Mouse (Mus musculus) neural tube, embryonic 15.5 days (tissue): ENCODE results near the gene Brd2. TPM values are rescaled to one million over a fixed set of nuclear protein-coding genes. Genes with fewer than 3 reads are reported as not detected.

Experiments
- ATAC-seq: fragments of 200-750 bp; cut with Nextera tagmentation; 2 replicates; pipeline ENCODE4 v1.8.0; 2017; ENCODE audit warnings: mild to moderate bottlenecking, moderate TSS enrichment, moderate library complexity; ENCODE audit not compliant: low FRiP score
- H3K27ac ChIP-seq: fragments of 300-500 bp; sonication (generic); replicated peaks from 2 replicates; pipeline ENCODE4 v1.5.1; 2015; ENCODE audit warnings: mild to moderate bottlenecking, inconsistent platforms
- H3K27me3 ChIP-seq: fragments of 300-500 bp; sonication (generic); replicated peaks from 2 replicates; pipeline ENCODE4 v1.6.1; 2015; ENCODE audit warnings: inconsistent platforms
- H3K36me3 ChIP-seq: fragments of 300-500 bp; sonication (generic); 2 replicates; pipeline ENCODE4 v1.6.1; 2015; ENCODE audit warnings: inconsistent platforms
- H3K4me1 ChIP-seq: fragments of 300-500 bp; sonication (generic); 2 replicates; pipeline ENCODE4 v1.6.1; 2015; ENCODE audit warnings: inconsistent platforms
- H3K4me2 ChIP-seq: fragments of 300-500 bp; sonication (generic); 2 replicates; pipeline ENCODE4 v1.6.1; 2015; ENCODE audit warnings: inconsistent platforms, mild to moderate bottlenecking, moderate library complexity
- H3K4me3 ChIP-seq: fragments of 300-500 bp; sonication (generic); replicated peaks from 2 replicates; pipeline ENCODE4 v1.5.1; 2015; ENCODE audit warnings: mild to moderate bottlenecking, inconsistent platforms
- H3K9ac ChIP-seq: fragments of 300-500 bp; sonication (generic); replicated peaks from 2 replicates; pipeline ENCODE4 v1.6.1; 2015; ENCODE audit warnings: mild to moderate bottlenecking, inconsistent platforms
- H3K9me3 ChIP-seq: fragments of 300-500 bp; sonication (generic); replicated peaks from 2 replicates; pipeline ENCODE4 v1.6.1; 2016; ENCODE audit warnings: inconsistent platforms
- WGBS: fragments of 180-500 bp; shearing (Covaris S2); methylation state at CpG from one replicate; pipeline ENCODE4 v1.1.7; 2015; ENCODE audit warnings: mixed read lengths; 5-methylcytosine and 5-hydroxymethylcytosine counted together
- polyA plus RNA-seq: library from polyadenylated mRNA; unstranded; fragments of >200 nt; fragmentation: Nextera tagmentation; extraction: Ambion mirVana; gene quantifications from 2 replicates; pipeline ENCODE4 v1.2.1, GENCODE M21; 2015

The Brd2 gene
- polyA plus RNA-seq, 1 experiment from 2014 or later, result 115 TPM

GRCm38 (mm10) chr17:34143033-34143432, 20.6 kb upstream of the Brd2 start, which contains the start of gene H2-DMb2:
Gene H2-DMb2 (plus strand): TSS chr17:34143307.
- 43% methylated on average over 7 of the region's 7 CpGs for WGBS
- ATAC-seq, result no peak
- Histone ChIP-seq H3K27ac (no peak within 1 kb of the TSS), H3K4me2 (no peak within 1 kb of the TSS), H3K4me3 (no peak within 1 kb of the TSS), H3K27me3 (peaks cover 35% of the 10 kb centered on the region), H3K36me3 (no peaks in the 10 kb centered on the region), H3K9me3 (no peaks in the 10 kb centered on the region), H3K4me1 (peaks cover 13% of the 10 kb centered on the region), H3K9ac (no peak within 1 kb of the TSS)

DNA sequence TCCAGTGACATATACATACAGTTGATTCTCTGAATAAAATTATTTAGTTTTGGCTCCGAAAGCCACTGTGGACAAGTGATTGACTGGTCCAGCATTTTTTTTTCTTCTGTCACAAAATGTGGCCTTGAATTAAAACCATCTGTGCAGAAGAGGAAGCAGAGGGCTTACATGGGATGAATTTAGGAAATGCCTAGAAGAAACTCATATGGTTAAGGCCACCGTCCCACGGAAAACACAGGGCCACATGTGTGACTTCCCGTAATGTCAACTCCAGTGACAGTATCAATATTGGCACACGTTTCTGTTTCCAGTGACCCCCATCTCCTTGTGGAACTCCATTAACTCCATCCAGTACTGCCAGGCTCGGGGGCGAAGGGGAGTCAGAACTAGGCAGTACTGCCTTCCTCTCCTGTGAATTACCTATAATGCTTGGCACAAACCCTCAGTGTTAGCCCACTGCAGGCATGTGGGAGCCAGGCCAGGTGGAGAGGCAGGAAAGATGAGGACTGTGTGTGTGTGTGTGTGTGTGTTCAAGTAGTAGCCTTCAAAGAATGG, 20.1 kb upstream of the Brd2 start:
- Histone ChIP-seq H3K9ac (no peak overlapping the region), H3K4me3 (no peak overlapping the region), H3K4me1 (peaks cover 13% of the 10 kb centered on the region), H3K9me3 (no peaks in the 10 kb centered on the region), H3K36me3 (no peaks in the 10 kb centered on the region), H3K27me3 (peaks cover 40% of the 10 kb centered on the region), H3K27ac (no peak overlapping the region), H3K4me2 (no peak overlapping the region)
- no peak for ATAC-seq
- 89% methylated on average over 7 of the region's 7 CpGs for WGBS

GRCm38 (mm10) chr17:34141448-34141847, 19.0 kb upstream of the Brd2 start:
- H3K27me3 ChIP-seq, result peaks cover 46% of the 10 kb centered on the region
- no peak for ATAC-seq
- 56% methylated on average over 4 of the region's 4 CpGs for WGBS

DNA sequence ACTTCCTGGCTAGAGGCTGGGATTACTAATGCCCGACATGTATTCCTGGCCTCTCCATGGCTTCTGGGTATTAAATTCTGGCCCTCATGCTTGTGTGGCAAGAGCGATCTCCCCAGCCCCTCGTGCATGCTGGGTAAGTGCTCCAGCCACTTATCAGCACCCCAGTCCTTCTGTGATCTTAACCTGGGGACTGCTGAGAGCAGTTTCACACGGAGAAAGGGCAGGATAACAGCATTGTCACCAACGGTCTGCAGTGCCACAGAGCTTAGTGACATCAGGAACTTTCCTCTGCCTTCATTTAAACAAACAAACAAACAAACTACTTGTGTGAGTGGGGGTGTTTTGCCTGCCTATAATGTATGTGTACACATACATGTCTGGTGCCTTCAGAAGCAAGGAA, 17.8 kb upstream of the Brd2 start:
- WGBS, result 20% methylated on average over 5 of the region's 5 CpGs
- Histone ChIP-seq H3K9ac (no peak overlapping the region), H3K27me3 (peaks cover 49% of the 10 kb centered on the region), H3K9me3 (no peaks in the 10 kb centered on the region), H3K4me3 (no peak overlapping the region), H3K4me2 (peak overlapping the region; percentile 55; the same call in 1 of the 2 replicates), H3K4me1 (peaks cover 20% of the 10 kb centered on the region), H3K27ac (no peak overlapping the region), H3K36me3 (no peaks in the 10 kb centered on the region)
- ATAC-seq, result no peak

More at GRCm38 (mm10) chr17:34141448-34141847, 19.0 kb upstream of the Brd2 start:
- no peak overlapping the region for H3K27ac ChIP-seq
- H3K4me2 ChIP-seq, result no peak overlapping the region
- H3K4me3 ChIP-seq, result no peak overlapping the region
- H3K36me3 ChIP-seq, result no peaks in the 10 kb centered on the region
- no peak overlapping the region for H3K9ac ChIP-seq
- H3K9me3 ChIP-seq, result no peaks in the 10 kb centered on the region
- H3K4me1 ChIP-seq, result peaks cover 13% of the 10 kb centered on the region

DNA sequence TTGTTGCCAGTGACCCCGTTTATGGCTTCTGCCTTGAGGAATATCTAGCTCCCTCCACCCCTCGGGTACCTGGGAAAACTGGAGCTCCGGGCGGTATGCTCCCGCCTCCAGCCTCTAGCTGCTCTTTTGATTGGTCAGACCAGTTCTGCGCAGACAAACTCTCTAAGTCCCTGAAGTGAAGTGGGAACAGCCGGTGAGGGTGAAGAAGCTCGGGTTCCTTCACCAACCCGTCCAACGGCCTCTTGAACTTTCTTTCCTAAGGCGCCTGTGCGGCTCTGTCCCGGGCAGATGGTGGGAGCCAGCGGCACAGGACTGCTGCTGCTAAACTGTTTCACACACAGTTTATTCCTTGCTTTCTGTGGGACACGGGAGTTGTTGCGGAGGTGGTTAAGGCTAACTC, 17.0 kb upstream of the Brd2 start:
- Histone ChIP-seq H3K27me3 (peaks cover 49% of the 10 kb centered on the region), H3K9me3 (no peaks in the 10 kb centered on the region), H3K9ac (peak overlapping the region; percentile 12; the same call in 1 of the 2 replicates), H3K4me2 (peak overlapping the region; percentile 55), H3K4me3 (peak overlapping the region; percentile 24), H3K4me1 (peaks cover 20% of the 10 kb centered on the region), H3K36me3 (no peaks in the 10 kb centered on the region), H3K27ac (no peak overlapping the region)
- no peak for ATAC-seq
- 1% methylated on average over 16 of the region's 16 CpGs for WGBS

DNA sequence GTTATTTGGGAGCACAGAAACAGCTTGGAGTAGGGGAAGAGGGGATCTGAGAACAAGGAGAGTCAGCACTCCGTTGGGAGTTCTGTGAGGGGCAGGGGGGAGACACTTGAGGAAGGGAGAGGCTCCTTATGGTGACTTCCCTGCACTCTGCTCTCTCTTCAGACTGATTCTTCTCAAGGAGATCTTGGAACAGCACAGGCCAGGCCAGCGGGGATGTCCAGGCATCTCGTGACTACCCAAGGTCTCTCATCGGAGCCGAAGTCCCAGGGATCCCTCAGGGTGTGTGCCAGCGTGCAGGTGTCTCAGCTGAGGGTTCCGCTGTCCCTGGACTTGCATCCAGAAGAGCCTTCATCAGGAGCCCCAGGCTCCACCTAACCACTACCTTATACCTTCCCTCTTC, 16.2 kb upstream of the Brd2 start:
- peaks cover 49% of the 10 kb centered on the region for H3K27me3 ChIP-seq
- H3K4me3 ChIP-seq, result no peak overlapping the region
- H3K36me3 ChIP-seq, result no peaks in the 10 kb centered on the region
- no peak overlapping the region for H3K27ac ChIP-seq
- H3K4me1 ChIP-seq, result peaks cover 20% of the 10 kb centered on the region
- no peak overlapping the region for H3K9ac ChIP-seq
- no peak for ATAC-seq
- WGBS, result 84% methylated on average over 7 of the region's 7 CpGs
- no peak overlapping the region for H3K4me2 ChIP-seq
- no peaks in the 10 kb centered on the region for H3K9me3 ChIP-seq

DNA sequence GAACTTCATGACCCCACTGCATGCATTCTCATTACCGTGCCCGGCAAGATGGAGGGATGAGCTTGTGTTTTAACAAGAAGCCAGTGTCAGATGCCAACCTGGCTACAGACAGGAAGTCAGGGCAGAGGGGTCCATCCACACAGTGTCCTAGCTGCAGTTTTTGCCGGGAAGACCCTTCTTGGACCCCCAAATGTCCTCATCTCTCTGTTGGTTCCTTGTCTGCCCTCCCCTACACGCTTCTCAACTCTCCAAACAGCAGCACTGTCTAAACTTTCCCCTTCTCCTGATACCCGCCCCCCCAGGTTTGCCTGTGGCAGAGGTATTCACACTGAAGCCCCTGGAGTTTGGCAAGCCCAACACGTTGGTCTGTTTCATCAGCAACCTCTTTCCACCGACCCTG, 15.2 kb upstream of the Brd2 start:
- no peaks in the 10 kb centered on the region for H3K9me3 ChIP-seq
- H3K4me1 ChIP-seq, result peaks cover 20% of the 10 kb centered on the region
- peaks cover 49% of the 10 kb centered on the region for H3K27me3 ChIP-seq
- H3K9ac ChIP-seq, result no peak overlapping the region
- 71% methylated on average over 7 of the region's 7 CpGs for WGBS
- no peak for ATAC-seq
- H3K4me3 ChIP-seq, result no peak overlapping the region
- H3K4me2 ChIP-seq, result no peak overlapping the region
- H3K27ac ChIP-seq, result no peak overlapping the region
- no peaks in the 10 kb centered on the region for H3K36me3 ChIP-seq

DNA sequence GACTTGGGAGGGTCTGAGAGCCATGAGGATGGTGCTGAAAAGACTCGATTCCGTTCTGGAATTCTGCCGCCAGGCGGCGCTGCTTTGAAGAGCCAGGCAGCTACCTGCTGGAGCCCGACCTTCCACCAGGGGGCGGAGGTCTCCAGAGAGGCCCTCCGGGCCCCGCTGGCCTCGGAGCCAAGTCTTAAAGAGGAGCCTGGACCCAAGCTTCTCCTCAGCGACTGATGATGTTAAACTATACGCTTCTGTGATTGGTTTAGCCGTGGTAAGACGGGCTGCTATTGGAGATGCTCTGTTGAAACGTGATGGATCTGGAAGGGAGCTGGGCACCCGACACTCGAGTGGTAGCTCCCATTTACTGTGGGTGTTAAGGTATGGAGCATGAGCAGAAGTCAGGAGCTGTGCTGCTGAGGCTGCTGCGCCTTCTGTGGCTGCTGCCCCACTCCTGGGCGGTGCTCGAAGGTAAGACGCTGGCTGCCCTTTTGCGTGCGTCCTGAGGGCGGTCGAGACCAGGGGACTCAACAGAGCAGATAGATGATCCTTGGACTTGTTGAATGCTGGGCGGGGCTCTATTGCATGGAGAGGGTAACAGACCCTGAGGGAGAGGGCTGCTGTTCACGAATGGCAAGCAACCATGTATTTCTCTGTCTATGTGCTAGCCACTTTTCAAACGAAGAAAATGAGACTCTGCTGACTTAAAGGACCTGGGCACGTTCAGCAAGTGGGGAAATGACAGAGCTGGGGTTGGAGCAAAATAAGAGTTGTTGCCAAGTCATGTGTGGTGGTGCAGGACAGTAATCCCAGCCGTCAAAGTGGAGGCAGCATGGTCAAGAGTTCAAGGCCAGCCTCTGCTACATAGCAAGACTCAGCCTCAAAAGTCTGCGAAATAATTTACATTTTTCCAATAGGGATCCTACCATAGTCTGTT, 13.1 kb upstream of the Brd2 start:
- Histone ChIP-seq H3K36me3 (no peaks in the 10 kb centered on the region), H3K27ac (peak overlapping the region; percentile 46; the same call in 1 of the 2 replicates), H3K4me3 (peak overlapping the region; percentile 42), H3K4me1 (peaks cover 20% of the 10 kb centered on the region), H3K9me3 (no peaks in the 10 kb centered on the region), H3K4me2 (peak overlapping the region; percentile 83), H3K9ac (no peak overlapping the region), H3K27me3 (peaks cover 39% of the 10 kb centered on the region)
- 8% methylated on average over 31 of the region's 31 CpGs for WGBS
- peak; percentile 97 for ATAC-seq

DNA sequence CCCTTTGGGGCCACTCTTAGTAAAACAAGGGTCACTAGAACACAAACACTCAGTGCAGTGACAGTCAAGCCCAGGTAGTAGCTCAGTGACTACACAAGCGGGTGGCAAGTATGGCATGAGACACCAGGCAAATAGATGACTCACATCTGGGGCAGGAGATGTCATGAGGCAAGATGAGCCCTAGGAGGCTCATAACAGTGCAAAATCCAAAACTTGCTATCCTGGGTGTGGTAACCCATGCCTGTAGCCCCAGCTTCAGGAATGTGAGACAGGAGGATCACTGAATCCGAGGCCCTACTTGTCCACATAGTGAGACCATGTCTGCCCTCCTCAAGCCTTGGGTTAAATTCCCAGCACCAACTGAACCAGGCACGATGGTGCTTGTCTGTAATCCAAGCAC, 12.0 kb upstream of the Brd2 start:
- WGBS, result 91% methylated on average over 3 of the region's 3 CpGs
- no peak for ATAC-seq
- peaks cover 28% of the 10 kb centered on the region for H3K27me3 ChIP-seq
- H3K4me2 ChIP-seq, result no peak overlapping the region
- no peaks in the 10 kb centered on the region for H3K36me3 ChIP-seq
- no peak overlapping the region for H3K27ac ChIP-seq
- H3K4me1 ChIP-seq, result peaks cover 14% of the 10 kb centered on the region
- H3K9me3 ChIP-seq, result no peaks in the 10 kb centered on the region
- H3K4me3 ChIP-seq, result no peak overlapping the region
- no peak overlapping the region for H3K9ac ChIP-seq

GRCm38 (mm10) chr17:34133289-34133688, 10.9 kb upstream of the Brd2 start:
- Histone ChIP-seq H3K27me3 (peaks cover 16% of the 10 kb centered on the region), H3K27ac (no peak overlapping the region), H3K9ac (no peak overlapping the region), H3K9me3 (no peaks in the 10 kb centered on the region), H3K4me3 (no peak overlapping the region), H3K36me3 (no peaks in the 10 kb centered on the region), H3K4me2 (no peak overlapping the region), H3K4me1 (peaks cover 20% of the 10 kb centered on the region)
- WGBS, result 88% methylated on average over 11 of the region's 11 CpGs
- no peak for ATAC-seq

DNA sequence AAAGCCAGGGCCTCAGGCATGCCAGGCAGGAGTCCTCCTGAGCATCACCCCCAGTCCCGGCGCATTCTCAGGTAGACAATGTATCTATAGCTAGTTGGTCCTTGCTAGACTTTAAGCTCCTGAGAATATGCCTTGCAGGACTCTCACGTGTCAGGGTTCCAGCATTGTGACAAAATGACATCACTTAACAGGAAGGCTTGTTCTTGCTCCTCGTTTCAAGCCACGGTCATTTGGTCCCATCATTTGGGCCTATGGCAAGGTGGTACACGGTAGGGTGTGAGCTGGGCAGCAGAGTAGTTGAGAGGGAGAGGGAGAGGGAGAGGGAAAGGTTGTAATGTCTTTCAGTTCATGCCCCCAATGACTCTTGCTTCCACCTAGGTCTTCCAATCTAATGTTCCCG, 9.5 kb upstream of the Brd2 start:
- no peaks in the 10 kb centered on the region for H3K36me3 ChIP-seq
- H3K27me3 ChIP-seq, result peaks cover 6% of the 10 kb centered on the region; the same call in 1 of the 2 replicates
- H3K4me1 ChIP-seq, result peaks cover 30% of the 10 kb centered on the region
- no peaks in the 10 kb centered on the region for H3K9me3 ChIP-seq
- no peak overlapping the region for H3K9ac ChIP-seq
- H3K4me2 ChIP-seq, result no peak overlapping the region
- 84% methylated on average over 7 of the region's 7 CpGs for WGBS
- no peak overlapping the region for H3K4me3 ChIP-seq
- no peak overlapping the region for H3K27ac ChIP-seq
- no peak for ATAC-seq
